Mouse (Mus musculus) intestine, embryonic 14.5 days (tissue): ENCODE results near the gene Cabp2. TPM values are rescaled to one million over a fixed set of nuclear protein-coding genes. Genes with fewer than 3 reads are reported as not detected.
A peak's percentile ranks its signal among the peaks of the same experiment; 100 is the strongest.
"Not testable (repeated sequence)": the region's sequence is repeated elsewhere in the genome, so short reads cannot be mapped to it uniquely, and the experiment has no call there.

Experiments
- ATAC-seq: fragments of 200-750 bp; cut with Nextera tagmentation; replicated peaks from 2 replicates; pipeline ENCODE4 v1.8.0; 2017; ENCODE audit warnings: low read depth, moderate number of reproducible peaks, moderate TSS enrichment, moderate library complexity; ENCODE audit not compliant: low FRiP score, low TSS enrichment
- DNase-seq: peaks from one replicate; pipeline ENCODE4 v3.0.0-alpha.2; 2018; ENCODE audit warnings: low spot score
- H3K27ac ChIP-seq: fragments of 300-500 bp; sonication (generic); 2 replicates; pipeline ENCODE4 v1.5.1; 2014; ENCODE audit warnings: low read depth, mild to moderate bottlenecking, control low read depth
- H3K27me3 ChIP-seq: fragments of 300-500 bp; sonication (generic); replicated peaks from 2 replicates; pipeline ENCODE4 v1.6.1; 2014; ENCODE audit warnings: low read length, control low read depth; ENCODE audit not compliant: control insufficient read depth, insufficient read depth
- H3K36me3 ChIP-seq: fragments of 300-500 bp; sonication (generic); 2 replicates; pipeline ENCODE4 v1.6.1; 2014; ENCODE audit warnings: low read length, control low read depth; ENCODE audit not compliant: control insufficient read depth, insufficient read depth
- H3K4me1 ChIP-seq: fragments of 300-500 bp; sonication (generic); replicated peaks from 2 replicates; pipeline ENCODE4 v1.6.1; 2014; ENCODE audit warnings: low read length, control low read depth, mixed read lengths; ENCODE audit not compliant: control insufficient read depth, insufficient read depth
- H3K4me2 ChIP-seq: fragments of 300-500 bp; sonication (generic); 2 replicates; pipeline ENCODE4 v1.6.1; 2014; ENCODE audit warnings: low read length
- H3K4me3 ChIP-seq: fragments of 300-500 bp; sonication (generic); 2 replicates; pipeline ENCODE4 v1.5.1; 2014; ENCODE audit warnings: low read depth, low read length, control low read depth, mixed read lengths
- H3K9ac ChIP-seq: fragments of 300-500 bp; sonication (generic); 2 replicates; pipeline ENCODE4 v1.6.1; 2014; ENCODE audit warnings: mild to moderate bottlenecking, low read length
- H3K9me3 ChIP-seq: fragments of 300-500 bp; sonication (generic); 2 replicates; pipeline ENCODE4 v1.6.1; 2016; ENCODE audit warnings: low read length, control low read depth; ENCODE audit not compliant: control insufficient read depth
- WGBS: fragments of 180-500 bp; shearing (Covaris S2); extraction: QIAGEN DNeasy Blood & Tissue Kit; methylation state at CpG from one replicate; pipeline ENCODE4 v1.1.7; 2014; 5-methylcytosine and 5-hydroxymethylcytosine counted together
- polyA plus RNA-seq: library from polyadenylated mRNA; unstranded; fragments of >200 nt; fragmentation: Nextera tagmentation; extraction: Ambion mirVana; gene quantifications from 2 replicates; pipeline ENCODE4 v1.2.1, GENCODE M21; 2014

Cabp2 gene
- polyA plus RNA-seq, result 0.57 TPM in 1 of 2 replicates, not detected in the other

DNA sequence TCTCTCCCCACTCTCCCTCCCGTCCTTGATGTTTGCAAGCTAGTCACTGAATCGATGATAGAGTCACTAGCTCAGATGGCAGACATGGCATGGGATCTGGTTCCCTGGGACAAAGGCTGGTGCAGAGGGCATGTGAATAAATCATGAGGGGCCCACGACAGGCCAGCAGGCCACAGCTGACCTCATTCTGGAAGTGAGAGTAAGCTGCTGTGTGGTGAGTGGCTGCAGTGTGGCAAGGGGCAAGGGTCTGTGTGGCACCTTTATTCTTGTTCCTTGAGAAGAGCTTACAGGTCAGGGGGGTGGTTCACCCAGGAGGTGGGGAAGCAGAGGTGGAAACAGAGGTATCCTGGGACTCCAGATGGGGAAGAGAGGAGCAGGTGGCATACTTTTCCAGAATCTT is at the start of gene Cabp2:
TSS of gene Cabp2 (plus strand) at position 185 of the 400 bp plus-strand sequence.
- Histone ChIP-seq H3K4me3 (no peak within 1 kb of the TSS), H3K9me3 (no peaks in the 10 kb centered on the region), H3K4me2 (no peak within 1 kb of the TSS), H3K27me3 (no peaks in the 10 kb centered on the region), H3K36me3 (no peaks in the 10 kb centered on the region), H3K4me1 (no peaks in the 10 kb centered on the region), H3K27ac (no peak within 1 kb of the TSS), H3K9ac (no peak within 1 kb of the TSS)
- WGBS, result 71% methylated on average over 3 of the region's 3 CpGs
- no peak for ATAC-seq
- DNase-seq, result no peak

DNA sequence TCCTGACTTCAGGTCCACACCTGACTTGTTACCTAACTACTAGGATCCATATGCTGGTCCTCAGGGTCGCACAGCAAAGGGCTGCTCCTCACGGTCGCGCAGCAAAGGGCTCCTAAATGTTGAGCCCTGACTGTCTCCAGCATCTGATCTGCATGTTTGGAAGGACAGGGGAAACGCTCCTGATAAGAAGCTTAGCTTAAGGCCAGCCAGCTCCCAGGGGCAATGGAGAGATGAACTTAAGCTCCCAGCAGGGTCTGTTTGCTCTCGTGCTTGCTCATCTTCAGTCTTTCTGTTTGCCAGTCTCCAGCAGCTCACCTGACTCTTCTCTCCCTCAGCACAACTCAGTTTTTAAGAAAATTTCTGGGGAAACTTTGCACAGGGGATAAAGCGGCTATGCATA is 48.7 kb upstream of the Cabp2 start:
- peaks cover 8% of the 10 kb centered on the region; the same call in 1 of the 2 replicates for H3K4me1 ChIP-seq
- no peak overlapping the region for H3K4me3 ChIP-seq
- no peak overlapping the region for H3K9ac ChIP-seq
- DNase-seq (no peak), ATAC-seq (no peak)
- H3K27ac ChIP-seq, result no peak overlapping the region; the same call in 1 of the 2 replicates
- WGBS, result 64% methylated on average over 7 of the region's 7 CpGs
- no peaks in the 10 kb centered on the region for H3K9me3 ChIP-seq
- no peaks in the 10 kb centered on the region for H3K27me3 ChIP-seq
- no peak overlapping the region for H3K4me2 ChIP-seq
- peaks cover 5% of the 10 kb centered on the region; the same call in 1 of the 2 replicates for H3K36me3 ChIP-seq

DNA sequence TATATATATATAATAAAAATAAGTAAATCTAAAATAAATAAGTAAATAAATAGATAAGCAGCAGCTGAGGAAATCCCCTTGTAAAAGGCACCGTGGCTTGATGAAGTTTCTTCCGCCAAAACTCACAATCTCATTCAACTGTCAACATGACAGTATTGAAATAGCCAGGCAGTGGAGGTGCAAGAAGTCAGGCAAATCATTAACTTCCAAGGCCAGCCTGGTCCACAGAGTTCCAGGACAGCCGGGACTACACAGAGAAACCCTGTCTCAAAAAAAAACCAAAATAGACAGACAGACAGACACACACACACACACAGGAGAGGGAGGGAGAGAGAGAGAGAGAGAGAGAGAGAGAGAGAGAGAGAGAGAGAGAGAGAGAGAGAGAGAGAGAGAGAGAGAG is 48.1 kb upstream of the Cabp2 start:
- Histone ChIP-seq H3K4me2 (no peak overlapping the region), H3K4me1 (peaks cover 10% of the 10 kb centered on the region; the same call in 1 of the 2 replicates), H3K27ac (0 out of 2 replicates have a peak overlapping the region, but pooled peaks have one; percentile 25), H3K4me3 (no peak overlapping the region), H3K9ac (no peak overlapping the region), H3K9me3 (no peaks in the 10 kb centered on the region), H3K36me3 (peaks cover 5% of the 10 kb centered on the region; the same call in 1 of the 2 replicates), H3K27me3 (no peaks in the 10 kb centered on the region)
- DNase-seq (no peak), ATAC-seq (no peak)
- WGBS, result 74% methylated on average over 3 of the region's 3 CpGs

DNA sequence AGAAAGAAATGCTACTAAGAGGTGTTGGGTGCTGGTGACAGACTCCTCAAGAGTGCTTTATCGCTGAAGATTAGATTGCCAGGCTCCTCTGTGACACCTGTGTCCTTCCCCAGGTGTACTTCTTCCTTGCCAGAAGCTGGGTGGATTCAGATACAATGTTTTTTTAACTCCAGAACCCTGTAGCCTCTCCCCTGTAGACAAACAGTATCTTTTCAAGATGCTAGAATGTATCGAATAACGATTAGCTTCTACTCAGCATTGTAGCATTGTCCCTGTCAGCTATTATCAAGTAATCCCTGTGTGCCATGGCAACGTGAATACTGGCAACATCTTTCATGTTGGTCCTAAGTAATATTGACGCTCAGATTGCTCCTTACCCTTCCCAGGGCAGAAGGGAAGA is 47.6 kb upstream of the Cabp2 start:
- H3K9me3 ChIP-seq, result no peaks in the 10 kb centered on the region
- H3K36me3 ChIP-seq, result peaks cover 5% of the 10 kb centered on the region; the same call in 1 of the 2 replicates
- peak overlapping the region; percentile 25; the same call in 1 of the 2 replicates for H3K27ac ChIP-seq
- no peaks in the 10 kb centered on the region for H3K27me3 ChIP-seq
- no peak for DNase-seq
- H3K4me1 ChIP-seq, result peaks cover 12% of the 10 kb centered on the region; the same call in 1 of the 2 replicates
- H3K9ac ChIP-seq, result no peak overlapping the region
- no peak overlapping the region for H3K4me2 ChIP-seq
- 61% methylated on average over 5 of the region's 5 CpGs for WGBS
- ATAC-seq, result no peak
- no peak overlapping the region for H3K4me3 ChIP-seq

DNA sequence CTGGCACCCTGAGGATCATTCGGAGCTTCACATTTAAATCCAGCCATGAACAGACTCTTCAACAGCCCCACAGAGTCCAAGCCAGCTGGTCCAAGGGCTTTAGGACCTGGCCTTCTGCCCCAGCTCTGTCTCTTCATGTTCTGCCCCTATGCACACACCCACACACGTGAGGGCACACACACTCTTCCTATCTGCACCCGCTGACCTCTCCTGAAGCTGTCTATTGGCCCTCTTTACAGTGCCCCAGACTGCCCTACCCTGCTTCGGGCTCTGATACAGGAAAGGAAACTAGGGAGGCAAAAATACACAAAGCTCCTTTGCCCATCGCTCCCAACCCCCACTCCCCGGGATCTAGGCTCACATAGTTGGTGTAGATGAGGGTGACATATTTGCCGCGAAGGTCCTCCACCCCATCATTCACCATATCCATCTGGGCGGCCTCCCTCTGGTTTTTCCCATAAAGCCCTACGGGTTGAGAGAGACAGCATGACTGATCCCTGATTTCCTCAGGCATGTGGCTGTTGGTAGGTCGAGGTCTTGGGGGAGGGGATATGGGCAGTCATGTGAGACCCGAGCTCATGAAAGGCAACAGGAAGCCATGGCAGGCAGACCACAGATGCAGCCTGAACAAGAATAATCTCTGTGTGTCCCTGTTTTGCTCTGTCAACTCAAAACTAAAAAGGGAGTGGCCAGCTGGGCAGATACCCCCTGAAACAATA is 44.9 kb upstream of the Cabp2 start:
- Histone ChIP-seq H3K4me1 (peaks cover 12% of the 10 kb centered on the region; the same call in 1 of the 2 replicates), H3K27me3 (no peaks in the 10 kb centered on the region), H3K36me3 (peaks cover 5% of the 10 kb centered on the region; the same call in 1 of the 2 replicates), H3K4me3 (no peak overlapping the region), H3K4me2 (peak overlapping the region; percentile 41), H3K9ac (no peak overlapping the region), H3K9me3 (no peaks in the 10 kb centered on the region), H3K27ac (no peak overlapping the region)
- DNase-seq, result no peak
- WGBS, result 64% methylated on average over 12 of the region's 12 CpGs
- ATAC-seq, result no peak

DNA sequence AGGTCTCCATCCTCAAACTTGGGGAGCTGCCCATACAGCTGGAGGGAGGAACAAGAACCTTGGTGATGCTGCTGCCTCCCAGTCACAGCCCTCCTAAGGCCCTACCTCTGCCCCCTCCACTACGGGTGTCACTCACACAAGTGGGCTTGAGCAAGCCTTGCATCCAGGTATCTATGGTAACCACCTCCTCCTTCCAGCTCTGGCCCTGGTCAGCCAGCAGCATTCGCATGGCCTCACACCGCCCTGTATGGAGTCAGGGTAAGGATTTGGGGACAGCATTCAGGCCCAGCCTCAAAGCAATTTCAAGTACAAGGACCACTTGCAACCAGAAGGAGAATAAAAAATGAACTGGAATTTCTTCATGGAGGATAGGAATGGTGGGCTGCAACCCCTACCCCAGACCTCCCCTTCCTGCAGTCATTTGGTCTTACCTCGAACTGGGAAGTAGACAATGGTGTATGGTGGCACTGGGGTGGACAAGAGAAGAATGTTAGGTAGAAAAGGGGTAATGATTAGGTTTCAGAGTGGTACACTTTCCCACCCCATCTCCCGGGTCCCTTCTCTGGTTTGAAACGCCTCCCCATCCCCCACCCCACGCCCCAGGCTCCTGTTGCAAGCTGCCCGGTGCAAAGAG is 44.1 kb upstream of the Cabp2 start:
- ATAC-seq, result peak; percentile 3; the same call in 1 of the 2 replicates
- not testable (repeated sequence) for H3K9me3 ChIP-seq, H3K36me3 ChIP-seq, DNase-seq, H3K27me3 ChIP-seq
- Histone ChIP-seq H3K9ac (peak overlapping the region; percentile 68), H3K27ac (peak overlapping the region; percentile 73), H3K4me1 (peaks cover 12% of the 10 kb centered on the region; the same call in 1 of the 2 replicates), H3K4me3 (peak overlapping the region; percentile 65), H3K4me2 (peak overlapping the region; percentile 84)
- 22% methylated on average over 7 of the region's 8 CpGs for WGBS

DNA sequence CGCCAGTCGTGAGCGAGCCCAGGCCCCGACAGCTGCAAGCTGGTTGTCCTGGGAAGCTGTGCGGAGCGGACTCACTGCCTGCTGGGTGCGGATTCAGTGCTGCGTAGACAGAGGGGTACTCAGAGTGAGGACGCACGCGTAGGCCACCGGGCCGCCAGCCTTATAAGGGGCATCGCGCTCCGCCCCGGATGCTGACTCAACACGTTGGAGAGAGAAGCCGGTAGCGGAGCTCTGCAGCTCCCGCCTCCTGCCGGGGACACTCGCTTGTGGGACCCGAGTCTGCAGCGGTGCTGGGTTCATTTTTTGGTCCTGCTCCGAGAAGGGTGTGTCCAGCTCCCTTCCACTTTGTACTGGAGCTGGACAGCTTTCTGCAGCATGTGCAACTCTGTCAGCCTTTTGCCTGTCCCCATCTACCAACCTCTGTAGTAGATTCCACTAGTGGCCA is 43.6 kb upstream of the Cabp2 start, which contains the start of gene Gstp1:
TSS of gene Gstp1 (minus strand) at position 198 of the 445 bp plus-strand sequence.
- Histone ChIP-seq H3K9me3 (no peaks in the 10 kb centered on the region), H3K4me2 (peak within 1 kb of the TSS; percentile 84), H3K27me3 (no peaks in the 10 kb centered on the region), H3K4me3 (peak within 1 kb of the TSS; percentile 65), H3K36me3 (peaks cover 5% of the 10 kb centered on the region; the same call in 1 of the 2 replicates), H3K9ac (peak within 1 kb of the TSS; percentile 68), H3K27ac (peak within 1 kb of the TSS; percentile 73), H3K4me1 (peaks cover 12% of the 10 kb centered on the region; the same call in 1 of the 2 replicates)
- DNase-seq, result peak; percentile 90
- ATAC-seq, result peak; percentile 84
- WGBS, result under 1% methylated on average over 26 of the region's 26 CpGs

DNA sequence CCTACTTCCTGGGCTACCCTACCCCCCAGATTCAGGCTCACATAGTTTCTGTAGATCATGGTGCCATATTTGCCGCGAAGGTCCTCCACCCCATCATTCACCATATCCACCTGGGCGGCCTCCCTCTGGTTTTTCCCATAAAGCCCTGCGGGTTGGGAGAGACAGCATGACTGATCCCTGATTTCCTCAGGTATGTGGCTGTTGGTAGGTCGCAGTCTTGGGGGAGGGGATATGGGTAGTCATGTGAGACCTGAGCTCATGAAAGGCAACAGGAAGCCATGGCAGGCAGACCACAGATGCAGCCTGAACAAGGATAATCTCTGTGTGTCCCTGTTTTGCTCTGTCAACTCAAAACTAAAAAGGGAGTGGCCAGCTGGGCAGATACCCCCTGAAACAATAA is 40.4 kb upstream of the Cabp2 start:
- H3K9ac ChIP-seq, DNase-seq, H3K36me3 ChIP-seq, ATAC-seq, H3K27me3 ChIP-seq, H3K4me2 ChIP-seq, H3K9me3 ChIP-seq, H3K27ac ChIP-seq, H3K4me3 ChIP-seq: not testable (repeated sequence)
- peaks cover 16% of the 10 kb centered on the region; the same call in 1 of the 2 replicates for H3K4me1 ChIP-seq
- 88% methylated on average over 5 of the region's 5 CpGs for WGBS
